Comparison of ENCODE assay signal across 8 mouse cellular contexts in genomic region chr11:59226787-59227603, GRCm38 (mm10). TPM values are rescaled to one million over a fixed set of nuclear protein-coding genes. Genes with fewer than 3 reads are reported as not detected.
DNase-seq lines count a peak whose midpoint lies in the region; ATAC-seq and TF ChIP-seq lines count a peak whose summit lies in the region.

No protein-coding gene starts in this region.

- peak overlapping the region; percentile 80 for H3K4me2 ChIP-seq in CH12.LX (ENCODE audit: insufficient read depth, low read depth, poor library complexity, severe bottlenecking)
- peak overlapping the region; percentile 80 for H3K4me2 ChIP-seq in forebrain, embryonic 12.5 days
- peak overlapping the region; percentile 72 for H3K4me2 ChIP-seq in kidney, embryonic 15.5 days

- H3K36me3 ChIP-seq in CH12.LX (replicated peaks in 1 of 2; ENCODE audit: control insufficient read depth in 1 of 2, insufficient read depth in 1 of 2, low read length in 1 of 2), result peaks cover 4 to 33% of the 10 kb centered on the region in 2 experiments
- peaks cover 9% of the 10 kb centered on the region; the same call in 1 of the 2 replicates for H3K36me3 ChIP-seq in forebrain, embryonic 12.5 days (replicated peaks)
- H3K36me3 ChIP-seq in kidney, embryonic 15.5 days, result peaks cover 11% of the 10 kb centered on the region

- no peaks in the 10 kb centered on the region for H3K27me3 ChIP-seq in CH12.LX (replicated peaks)
- no peaks in the 10 kb centered on the region for H3K27me3 ChIP-seq in forebrain, embryonic 12.5 days
- no peaks in the 10 kb centered on the region for H3K27me3 ChIP-seq in kidney, embryonic 15.5 days

- no peak for TF ChIP-seq POLR2A in CH12.LX (IDR thresholded peaks at IDR 0.05; ENCODE audit: low read depth, low read length)

- H3K27ac ChIP-seq in CH12.LX (ENCODE audit: insufficient read depth, low read depth), result peak overlapping the region; percentile 89
- H3K27ac ChIP-seq in forebrain, embryonic 12.5 days, result no peak overlapping the region
- peak overlapping the region; percentile 98 for H3K27ac ChIP-seq in kidney, embryonic 15.5 days

- peaks cover 17 to 65% of the 10 kb centered on the region in 2 experiments for H3K4me1 ChIP-seq in CH12.LX (ENCODE audit: control insufficient read depth in 1 of 2, insufficient read depth in 2 of 2)
- H3K4me1 ChIP-seq in forebrain, embryonic 12.5 days, result peaks cover 45% of the 10 kb centered on the region
- peaks cover 47% of the 10 kb centered on the region for H3K4me1 ChIP-seq in kidney, embryonic 15.5 days

- no peak for TF ChIP-seq CTCF in CH12.LX (conservative IDR thresholded peaks at IDR 0.05 in 1 of 2, IDR thresholded peaks at IDR 0.05 in 1 of 2; ENCODE audit: low read depth in 2 of 2, low read length in 2 of 2)

- peak overlapping the region; percentile 99 for H3K9ac ChIP-seq in CH12.LX (ENCODE audit: insufficient read depth, low read depth)
- peak overlapping the region; percentile 100 for H3K9ac ChIP-seq in forebrain, embryonic 12.5 days
- peak overlapping the region; percentile 100 for H3K9ac ChIP-seq in kidney, embryonic 15.5 days

- H3K4me3 ChIP-seq in CH12.LX (replicated peaks in 1 of 3; ENCODE audit: low read depth in 2 of 3, low read length in 2 of 3, poor library complexity in 1 of 3), result peak overlapping the region; percentile 89 to 98 (median 91)
- H3K4me3 ChIP-seq in forebrain, embryonic 12.5 days (replicated peaks), result peak overlapping the region; percentile 99
- peak overlapping the region; percentile 96 for H3K4me3 ChIP-seq in kidney, embryonic 15.5 days (replicated peaks)

- TF ChIP-seq RAD21 in CH12.LX (IDR thresholded peaks at IDR 0.05; ENCODE audit: low read depth, low read length), result no peak

- TF ChIP-seq EP300 in CH12.LX (IDR thresholded peaks at IDR 0.05; ENCODE audit: low read length), result no peak

- peaks cover 59% of the 10 kb centered on the region for H3K79me2 ChIP-seq in CH12.LX (replicated peaks; ENCODE audit: control insufficient read depth, extremely low read depth, insufficient read depth, poor library complexity, severe bottlenecking)

- no peak for ATAC-seq in forebrain, embryonic 12.5 days (ENCODE audit: low FRiP score)
- ATAC-seq in kidney, embryonic 15.5 days (replicated peaks; ENCODE audit: low FRiP score), result no peak
- peak; percentile 18; the same call in 1 of the 2 replicates for ATAC-seq in megakaryocyte progenitor cell, adult 5-6 weeks (replicated peaks; ENCODE audit: poor library complexity)
- no peak for ATAC-seq in megakaryocyte-erythroid progenitor cell, adult 5-6 weeks (replicated peaks; ENCODE audit: low FRiP score, low TSS enrichment, poor library complexity, severe bottlenecking)

- H3K9me3 ChIP-seq in CH12.LX (replicated peaks; ENCODE audit: low read length), result no peaks in the 10 kb centered on the region
- no peaks in the 10 kb centered on the region for H3K9me3 ChIP-seq in forebrain, embryonic 12.5 days
- H3K9me3 ChIP-seq in kidney, embryonic 15.5 days (replicated peaks), result no peaks in the 10 kb centered on the region

- DNase-seq in 416B (ENCODE audit: low read depth), result peak; percentile 78
- peak; percentile 46 for DNase-seq in CH12.LX (ENCODE audit: extremely low read depth)
- DNase-seq in urinary bladder, postnatal 4 days (ENCODE audit: low spot score in 2 of 2), result no peak
- DNase-seq in adrenal gland, adult 18-20 months (ENCODE audit: low spot score in 2 of 2), result no peak

- 8% methylated on average over 21 of the region's 21 CpGs for WGBS in forebrain, embryonic 12.5 days
- 3% methylated on average over 21 of the region's 21 CpGs for WGBS in kidney, embryonic 15.5 days

- in situ Hi-C loops in CH12.LX (cut with MboI; ENCODE audit: low pct_ligation_motif_present, low pct_unique_long_range_greater_than_20kb, low sequenced_read_pairs), result no loop called here

- dilution Hi-C loops in CH12.LX (cut with MboI; ENCODE audit: extremely low pct_ligation_motif_present, extremely low pct_unique_long_range_greater_than_20kb, low sequenced_read_pairs), result no loop called here

TF ChIP-seq in CH12.LX, 34 proteins besides CTCF, POLR2A, EP300 and RAD21:
- 0 out of 2 replicates have a peak, but pooled peaks have one; percentile 31 for TF ChIP-seq POLR2AphosphoS2 (IDR thresholded peaks at IDR 0.05; ENCODE audit: low read depth, low read length)
- TF ChIP-seq SIN3A (IDR thresholded peaks at IDR 0.05; ENCODE audit: low read length), result peak; percentile 35
- no peak for TF ChIP-seq ETS1 (conservative IDR thresholded peaks at IDR 0.05; ENCODE audit: low read depth, low read length)
TF ChIP-seq in CH12.LX: peak in this region for 2.

RNA-seq across cellular contexts. Expression of gene Arf1, which starts 1.1 kb away (rescaled TPM):
- 509 and 590 TPM in 2 replicates for total RNA-seq in CH12.LX (2012; rRNA removed)
- 475 and 498 TPM in 2 replicates for total RNA-seq in CH12.LX (2014; rRNA removed)
- polyA plus RNA-seq in CH12.LX (2012; ENCODE audit: insufficient read length, low read depth), result 680 and 733 TPM in 2 replicates
- 539 and 565 TPM in 2 replicates for polyA plus RNA-seq in forebrain, embryonic 12.5 days (2016; fragmentation: Nextera tagmentation; extraction: Ambion mirVana)
- 700 and 709 TPM in 2 replicates for polyA plus RNA-seq in kidney, embryonic 15.5 days (2015; fragmentation: Nextera tagmentation; extraction: Ambion mirVana)
- 280 and 290 TPM in 2 replicates for total RNA-seq in megakaryocyte progenitor cell, adult 5-6 weeks (2015)
- total RNA-seq in megakaryocyte progenitor cell, adult 5-6 weeks (2017), result 343 and 378 TPM in 2 replicates
- 163 and 217 TPM in 2 replicates for total RNA-seq in megakaryocyte-erythroid progenitor cell, adult 5-6 weeks (2014; fragmentation: Nextera tagmentation)
- 282 and 284 TPM in 2 replicates for total RNA-seq in megakaryocyte-erythroid progenitor cell, adult 5-6 weeks (2017)
- total RNA-seq in adrenal gland, adult 18-20 months (2021), result 100 to 1,000 TPM; 407 to 488 TPM

RNA-seq across cellular contexts. Expression of gene 2310033P09Rik, which starts 18.9 kb away (rescaled TPM):
- total RNA-seq in CH12.LX (2012; rRNA removed) (15.3 and 18.2 TPM in 2 replicates), CH12.LX (2014; rRNA removed) (7.9 and 8.6 TPM in 2 replicates)
- 44.1 and 50.2 TPM in 2 replicates for polyA plus RNA-seq in CH12.LX (2012; ENCODE audit: insufficient read length, low read depth)
- polyA plus RNA-seq in forebrain, embryonic 12.5 days (2016; fragmentation: Nextera tagmentation; extraction: Ambion mirVana), result 36.2 and 38.4 TPM in 2 replicates
- polyA plus RNA-seq in kidney, embryonic 15.5 days (2015; fragmentation: Nextera tagmentation; extraction: Ambion mirVana), result 32.5 and 36.4 TPM in 2 replicates
- 14.9 and 17.9 TPM in 2 replicates for total RNA-seq in megakaryocyte progenitor cell, adult 5-6 weeks (2015)
- 8.7 and 17.8 TPM in 2 replicates for total RNA-seq in megakaryocyte progenitor cell, adult 5-6 weeks (2017)
- total RNA-seq in megakaryocyte-erythroid progenitor cell, adult 5-6 weeks (2014; fragmentation: Nextera tagmentation), result 16.6 and 36.0 TPM in 2 replicates
- 15.4 and 17.6 TPM in 2 replicates for total RNA-seq in megakaryocyte-erythroid progenitor cell, adult 5-6 weeks (2017)
- 10 to 100 TPM; 20.4 to 27.1 TPM for total RNA-seq in adrenal gland, adult 18-20 months (2021)

RNA-seq across cellular contexts. Expression of gene Mrpl55, which starts 24.7 kb away (rescaled TPM):
- total RNA-seq in CH12.LX (2012; rRNA removed), result 74.4 and 80.4 TPM in 2 replicates
- total RNA-seq in CH12.LX (2014; rRNA removed), result 81.1 and 92.9 TPM in 2 replicates
- polyA plus RNA-seq in CH12.LX (2012; ENCODE audit: insufficient read length, low read depth), result 72.0 and 88.2 TPM in 2 replicates
- polyA plus RNA-seq in forebrain, embryonic 12.5 days (2016; fragmentation: Nextera tagmentation; extraction: Ambion mirVana), result 88.9 and 93.6 TPM in 2 replicates
- polyA plus RNA-seq in kidney, embryonic 15.5 days (2015; fragmentation: Nextera tagmentation; extraction: Ambion mirVana), result 99.6 and 102 TPM in 2 replicates
- 33.4 and 49.5 TPM in 2 replicates for total RNA-seq in megakaryocyte progenitor cell, adult 5-6 weeks (2015)
- 48.7 and 56.2 TPM in 2 replicates for total RNA-seq in megakaryocyte progenitor cell, adult 5-6 weeks (2017)
- total RNA-seq in megakaryocyte-erythroid progenitor cell, adult 5-6 weeks (2014; fragmentation: Nextera tagmentation), result 49.2 and 76.8 TPM in 2 replicates
- 57.4 and 106 TPM in 2 replicates for total RNA-seq in megakaryocyte-erythroid progenitor cell, adult 5-6 weeks (2017)
- 10 to 100 TPM; 50.6 to 58.9 TPM for total RNA-seq in adrenal gland, adult 18-20 months (2021)

RNA-seq across cellular contexts. Expression of gene Guk1, which starts 35.0 kb away (rescaled TPM):
- total RNA-seq in CH12.LX (2012; rRNA removed), result 148 and 149 TPM in 2 replicates
- 130 and 148 TPM in 2 replicates for total RNA-seq in CH12.LX (2014; rRNA removed)
- polyA plus RNA-seq in CH12.LX (2012; ENCODE audit: insufficient read length, low read depth), result 111 and 139 TPM in 2 replicates
- polyA plus RNA-seq in forebrain, embryonic 12.5 days (2016; fragmentation: Nextera tagmentation; extraction: Ambion mirVana), result 83.4 and 95.5 TPM in 2 replicates
- polyA plus RNA-seq in kidney, embryonic 15.5 days (2015; fragmentation: Nextera tagmentation; extraction: Ambion mirVana), result 117 and 120 TPM in 2 replicates
- 61.9 and 62.8 TPM in 2 replicates for total RNA-seq in megakaryocyte progenitor cell, adult 5-6 weeks (2015)
- total RNA-seq in megakaryocyte progenitor cell, adult 5-6 weeks (2017), result 29.9 and 34.7 TPM in 2 replicates
- total RNA-seq in megakaryocyte-erythroid progenitor cell, adult 5-6 weeks (2014; fragmentation: Nextera tagmentation), result 72.9 and 91.5 TPM in 2 replicates
- total RNA-seq in megakaryocyte-erythroid progenitor cell, adult 5-6 weeks (2017), result 52.0 and 72.3 TPM in 2 replicates
- 10 to 100 TPM; 57.3 to 71.5 TPM for total RNA-seq in adrenal gland, adult 18-20 months (2021)

RNA-seq across cellular contexts. Expression of gene Gjc2, which starts 44.0 kb away (rescaled TPM):
- total RNA-seq in CH12.LX (2012; rRNA removed), result 0.08 TPM in 1 of 2 replicates, not detected in the other
- total RNA-seq in CH12.LX (2014; rRNA removed), result 0.13 TPM in 1 of 2 replicates, not detected in the other
- polyA plus RNA-seq in CH12.LX (2012; ENCODE audit: insufficient read length, low read depth), result not detected in 2 replicates
- polyA plus RNA-seq in forebrain, embryonic 12.5 days (2016; fragmentation: Nextera tagmentation; extraction: Ambion mirVana), result 0.09 and 0.26 TPM in 2 replicates
- 0.22 and 0.27 TPM in 2 replicates for polyA plus RNA-seq in kidney, embryonic 15.5 days (2015; fragmentation: Nextera tagmentation; extraction: Ambion mirVana)
- total RNA-seq in megakaryocyte progenitor cell, adult 5-6 weeks (2015), result not detected in 2 replicates
- not detected in 2 replicates for total RNA-seq in megakaryocyte progenitor cell, adult 5-6 weeks (2017)
- total RNA-seq in megakaryocyte-erythroid progenitor cell, adult 5-6 weeks (2014; fragmentation: Nextera tagmentation), result 0.55 TPM in 1 of 2 replicates, not detected in the other
- total RNA-seq in megakaryocyte-erythroid progenitor cell, adult 5-6 weeks (2017), result not detected in 2 replicates
- total RNA-seq in adrenal gland, adult 18-20 months (2021), result under 1 TPM; 0.48 to 0.60 TPM

Comparison
In these comparisons a context has a peak if more than half of its experiments do, and no peak if none do; other contexts are left out.
1. DNase-seq: peak in 416B (single experiment) and CH12.LX (single experiment); none in urinary bladder, postnatal 4 days (0 of 2) and adrenal gland, adult 18-20 months (0 of 2).
2. Peak in every context shown above with its lines, with median percentiles within 50 percentile points of each other: H3K4me2 ChIP-seq, H3K4me3 ChIP-seq and H3K9ac ChIP-seq.